Mouse (Mus musculus) gastrocnemius, adult 2 months (tissue): Measurements from ENCODE around the gene Igfbpl1. TPM values are rescaled to one million over a fixed set of nuclear protein-coding genes. Genes with fewer than 3 reads are reported as not detected.

Experiments used
- DNase-seq: peaks from one replicate; pipeline ENCODE4 v3.0.0; 2022
- H3K27ac ChIP-seq: fragments of 200-600 bp; 2 replicates; pipeline ENCODE4 v1.8.1; 2022; ENCODE audit warnings: mild to moderate bottlenecking
- H3K4me3 ChIP-seq: fragments of 200-600 bp; 2 replicates; pipeline ENCODE4 v1.8.1; 2022; ENCODE audit warnings: mild to moderate bottlenecking, moderate library complexity
- CTCF ChIP-seq: fragments of 200-600 bp; IDR thresholded peaks from 2 replicates; pipeline ENCODE4 v1.8.1; 2022; ENCODE audit warnings: antibody characterized with exemption, mild to moderate bottlenecking, moderate library complexity
- intact Hi-C: fragments of 180-260 bp; cut with DNase I; formaldehyde crosslinking; loops from one replicate; pipeline ENCODE4 v1.15.1; 2025
- long read RNA-seq, 2 experiments: library from polyadenylated mRNA; stranded (forward); transcript quantifications; one replicate each; pipeline ENCODE4 v2.0.0; 2021
- total RNA-seq, 2 experiments: library from RNA; stranded (reverse); gene quantifications; 2 replicates each; pipeline ENCODE4 v1.2.3; 2021

Igfbpl1 gene
- total RNA-seq = not detected
- long read RNA-seq, experiment 1 = 0 reads
- long read RNA-seq, experiment 2 = 0 reads

DNA sequence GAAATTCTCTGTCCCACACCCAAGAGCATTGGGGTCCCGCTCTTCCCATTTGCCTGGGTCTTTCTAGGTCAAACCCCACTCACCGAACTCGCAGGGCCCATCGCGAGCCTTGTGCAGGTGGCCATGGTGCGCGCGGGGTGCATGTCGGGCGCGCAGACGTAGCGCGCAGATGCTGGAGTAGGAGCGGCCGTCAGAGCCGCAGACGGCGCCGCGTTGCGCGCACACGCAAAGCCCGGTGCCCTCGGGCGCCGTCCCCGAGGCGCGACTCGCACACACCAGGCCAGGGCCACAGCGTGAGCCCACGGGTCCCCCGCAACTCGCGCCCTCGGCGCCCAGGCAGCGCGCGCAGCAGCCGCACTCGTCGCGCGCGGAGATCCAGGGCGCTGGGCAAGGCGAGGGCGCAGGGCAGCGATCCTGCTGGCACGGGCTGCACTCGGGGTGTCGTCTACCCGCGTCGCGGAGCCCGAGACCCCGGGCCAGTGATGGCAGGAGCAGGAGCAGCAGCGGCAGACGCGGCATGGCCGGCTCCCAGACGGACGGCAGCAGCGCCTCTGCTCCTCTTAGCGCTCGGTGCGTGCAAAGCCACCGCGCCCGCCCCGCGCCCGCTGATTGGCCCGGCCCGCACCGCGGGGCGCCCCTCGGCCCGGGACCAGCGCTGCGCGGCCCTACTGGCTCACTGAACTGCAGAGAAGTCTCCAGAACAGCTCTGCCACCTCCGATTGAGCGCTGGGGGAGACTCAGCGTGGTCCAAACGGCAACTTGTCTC, at the start of gene Igfbpl1:
Igfbpl1 (minus strand) TSS at position 649 of the 766 bp plus-strand sequence.
- Histone ChIP-seq H3K4me3 (peak within 1 kb of the TSS; percentile 45), H3K27ac (no peak within 1 kb of the TSS)
- intact Hi-C loops = no loop called here
- no peak for TF ChIP-seq CTCF
- no peak for DNase-seq

DNA sequence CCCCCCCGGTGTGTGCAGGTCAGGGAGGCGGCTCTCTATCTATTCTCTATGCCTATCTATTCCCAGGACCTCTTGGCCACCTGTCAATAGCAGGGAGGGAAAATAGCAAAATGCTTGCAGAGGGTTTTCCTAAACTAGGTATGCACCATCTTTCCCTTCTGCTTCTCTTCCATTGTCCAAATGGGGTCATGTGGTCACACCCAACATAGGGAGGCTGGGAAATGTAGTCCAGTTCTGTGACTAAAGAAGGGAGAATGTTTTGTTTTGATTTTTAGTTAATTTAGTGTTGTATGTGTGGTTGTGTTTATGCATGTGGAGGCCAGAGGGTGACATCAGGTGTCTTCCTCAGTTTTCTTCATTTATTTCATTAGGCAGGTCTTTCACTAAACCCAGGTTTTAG, 45.4 kb upstream of the Igfbpl1 start:
- Histone ChIP-seq H3K27ac (no peak overlapping the region), H3K4me3 (no peak overlapping the region)
- intact Hi-C loops = no loop called here
- DNase-seq = no peak
- TF ChIP-seq CTCF = no peak

DNA sequence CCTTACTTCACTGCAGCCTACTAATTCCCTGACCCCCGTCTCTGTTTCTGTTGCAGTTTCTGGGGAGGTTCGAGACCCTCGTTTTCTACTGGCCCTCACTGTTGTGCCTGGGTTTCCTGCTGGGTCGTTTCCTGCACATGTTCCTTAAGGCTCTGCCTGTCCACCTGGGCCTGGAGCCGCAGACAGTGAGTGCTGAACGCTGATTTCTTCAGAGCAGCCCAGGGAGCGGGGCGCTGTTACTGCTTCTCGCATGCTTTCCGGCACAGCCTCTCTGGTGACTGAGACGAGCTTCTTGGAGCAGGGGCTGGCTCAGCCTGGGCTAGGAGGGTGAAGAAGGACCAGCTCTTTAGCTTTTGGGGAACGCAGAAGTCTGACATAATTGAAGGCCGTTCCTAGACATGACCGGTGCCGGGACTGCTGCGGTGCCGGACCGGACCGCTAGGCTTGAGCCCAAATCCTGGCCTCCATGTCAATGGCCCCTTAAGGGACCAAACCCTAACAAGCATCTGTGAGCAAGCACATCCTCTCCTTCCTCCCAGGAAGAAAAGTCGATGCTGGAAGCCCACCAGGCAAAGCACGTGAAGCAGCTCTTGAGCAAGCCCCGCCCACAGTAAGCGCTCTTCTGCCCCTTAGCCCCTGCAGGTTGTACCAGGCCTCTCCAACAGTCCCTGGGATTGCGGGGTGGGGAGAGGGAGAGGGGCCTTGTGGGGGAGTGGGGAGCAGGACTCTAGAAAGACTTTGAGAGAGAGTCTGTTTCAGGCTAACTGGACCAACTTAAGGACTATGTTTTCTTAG, 42.5 kb upstream of the Igfbpl1 start:
- no peak for TF ChIP-seq CTCF
- intact Hi-C loops = no loop called here
- no peak for DNase-seq
- H3K4me3 ChIP-seq = no peak overlapping the region
- H3K27ac ChIP-seq = no peak overlapping the region

DNA sequence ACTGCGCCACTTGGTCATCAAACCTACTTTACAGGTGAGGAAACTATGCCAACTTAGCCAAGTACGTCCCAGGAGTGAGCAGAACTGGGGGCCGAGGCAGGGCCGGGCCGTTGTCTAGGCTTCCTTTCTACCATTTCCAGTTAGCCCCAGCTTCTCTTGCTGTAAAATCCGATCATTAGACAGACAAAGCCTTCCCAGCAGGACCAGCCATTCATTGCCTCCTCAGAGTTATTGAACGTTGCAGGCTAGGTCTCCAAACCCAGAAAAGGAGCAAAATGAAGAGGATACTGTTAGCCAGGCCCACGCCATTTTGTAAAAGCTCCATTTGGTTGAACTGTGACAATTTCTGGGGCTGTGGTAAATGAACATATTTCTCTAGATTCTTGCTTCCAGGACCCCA, 40.7 kb upstream of the Igfbpl1 start:
- no peak overlapping the region for H3K4me3 ChIP-seq
- DNase-seq = no peak
- no peak overlapping the region for H3K27ac ChIP-seq
- intact Hi-C loops = no loop called here
- TF ChIP-seq CTCF = no peak

DNA sequence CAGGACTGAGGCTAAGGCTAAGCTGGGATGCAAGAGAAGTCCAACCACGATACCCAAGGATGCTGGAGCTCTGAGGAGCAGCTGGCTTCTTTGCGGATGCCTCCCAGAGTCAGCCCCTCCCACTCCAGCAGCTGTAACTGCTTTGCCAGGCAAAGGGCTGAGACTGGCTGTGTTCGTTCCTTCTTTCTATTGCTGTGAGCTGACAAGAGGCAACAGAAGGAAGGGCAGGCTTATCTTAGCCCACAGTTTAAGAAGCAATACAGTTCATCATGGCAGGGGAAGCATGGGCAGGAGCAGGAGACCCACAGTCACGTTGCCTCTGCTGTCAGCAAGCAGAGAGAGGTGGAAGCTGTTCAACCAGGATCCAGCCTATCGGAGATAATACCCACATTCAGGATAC, 34.4 kb upstream of the Igfbpl1 start:
- H3K27ac ChIP-seq = no peak overlapping the region
- TF ChIP-seq CTCF = no peak
- H3K4me3 ChIP-seq = no peak overlapping the region
- no peak for DNase-seq
- intact Hi-C loops = no loop called here

DNA sequence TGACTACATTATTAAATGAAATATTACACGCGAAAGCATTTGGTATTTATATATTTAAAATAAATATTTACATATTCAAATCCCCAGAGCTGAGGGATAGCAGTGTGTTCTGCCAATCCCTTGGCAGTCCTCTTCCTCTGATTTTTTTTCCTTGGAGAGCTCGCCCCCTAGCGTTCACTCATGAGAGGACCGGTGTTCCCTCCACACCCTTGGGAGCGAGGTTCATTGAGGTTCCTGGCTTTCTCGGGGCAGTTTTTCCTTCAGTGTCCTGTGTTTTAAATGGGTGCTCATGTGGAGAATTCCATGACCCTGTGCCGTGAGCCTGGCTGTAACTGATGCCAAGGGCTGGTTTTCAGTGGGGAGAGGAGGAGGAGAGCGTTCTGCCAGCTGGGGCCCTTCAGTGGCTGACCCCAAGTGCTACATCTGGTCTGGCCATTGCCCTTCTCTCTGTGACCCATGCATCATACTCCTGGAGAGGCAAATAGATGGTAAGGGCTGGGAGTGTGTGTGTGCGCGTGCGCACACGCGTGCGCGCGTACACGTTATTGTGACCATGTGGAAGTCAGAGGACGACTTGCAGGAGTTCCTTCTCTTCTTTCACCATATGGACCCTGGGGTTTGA, 29.2 kb upstream of the Igfbpl1 start:
- no peak overlapping the region for H3K4me3 ChIP-seq
- peak; percentile 80 for DNase-seq
- intact Hi-C loops = loop anchor here (1.0 to 10.0 kb wide), 3 partner anchors 36 to 751 kb away; partner anchors contain the start of gene Tomm5
- TF ChIP-seq CTCF = peak; percentile 92
- H3K27ac ChIP-seq = no peak overlapping the region

DNA sequence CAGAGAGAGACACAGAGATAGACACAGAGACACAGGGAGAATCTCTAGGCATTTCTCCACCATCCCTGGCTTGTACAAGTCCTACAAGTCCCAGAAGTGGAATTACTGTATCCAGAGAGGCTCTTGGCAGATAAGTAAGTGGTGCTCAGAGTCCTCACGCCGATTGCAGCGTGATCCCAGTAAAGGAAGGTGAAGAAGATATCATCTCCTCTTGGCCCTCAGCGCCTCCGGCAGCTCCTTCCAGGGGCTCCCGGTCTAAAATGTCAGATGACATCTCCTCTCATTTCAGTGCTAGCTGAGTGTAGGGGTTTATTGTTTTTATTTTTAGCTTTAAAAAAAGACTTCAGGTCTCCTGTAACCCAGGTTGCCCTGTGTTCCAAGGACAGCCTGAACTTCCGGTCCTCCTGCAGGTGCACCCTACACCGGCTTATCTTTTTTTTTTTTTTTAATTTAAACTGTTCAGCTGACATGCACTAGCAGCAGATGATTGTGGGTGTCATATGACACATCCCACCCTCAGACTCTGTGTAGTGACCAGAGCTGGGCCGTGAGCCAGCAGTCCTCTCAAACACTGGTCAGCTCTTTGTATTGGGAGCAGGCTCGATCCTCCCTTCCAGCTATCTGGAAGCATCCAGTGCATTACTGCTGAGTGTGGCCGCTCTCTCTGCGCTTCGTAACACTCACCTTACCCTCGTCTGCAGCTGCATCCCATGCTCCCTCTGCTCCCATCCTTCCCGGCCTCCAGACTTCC, 26.9 kb upstream of the Igfbpl1 start:
- Histone ChIP-seq H3K4me3 (no peak overlapping the region), H3K27ac (peak overlapping the region; percentile 66)
- DNase-seq = peak; percentile 61
- intact Hi-C loops = loop anchor here (2.0 to 10.0 kb wide), 3 partner anchors 435 to 749 kb away; partner anchors contain the start of genes Tomm5 and Trmt10b
- no peak for TF ChIP-seq CTCF

DNA sequence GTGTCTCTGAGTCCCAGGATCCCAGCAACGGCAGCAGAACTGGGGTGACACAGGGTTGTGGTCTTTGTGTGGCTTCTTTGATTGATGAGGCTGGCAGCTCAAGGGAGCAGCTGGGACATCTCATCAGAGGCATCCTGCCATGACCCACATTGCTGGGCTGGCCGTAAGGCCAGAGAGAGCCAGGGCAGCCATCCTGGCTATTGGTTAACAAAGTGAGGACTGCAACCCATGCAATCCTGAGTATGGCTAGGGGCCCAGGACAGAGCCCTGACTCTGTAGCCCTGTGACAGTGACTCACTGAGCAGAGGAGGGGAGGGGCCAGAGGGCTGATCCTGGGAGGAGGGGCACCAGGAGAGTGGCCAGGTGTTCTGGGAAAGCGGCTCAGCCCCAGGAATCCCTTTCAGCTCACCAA, 24.9 kb upstream of the Igfbpl1 start:
- intact Hi-C loops = loop anchor here (5.0 to 10.0 kb wide), 2 partner anchors 554 to 747 kb away; partner anchors contain the start of genes Tomm5 and Trmt10b
- peak; percentile 90 for DNase-seq

DNA sequence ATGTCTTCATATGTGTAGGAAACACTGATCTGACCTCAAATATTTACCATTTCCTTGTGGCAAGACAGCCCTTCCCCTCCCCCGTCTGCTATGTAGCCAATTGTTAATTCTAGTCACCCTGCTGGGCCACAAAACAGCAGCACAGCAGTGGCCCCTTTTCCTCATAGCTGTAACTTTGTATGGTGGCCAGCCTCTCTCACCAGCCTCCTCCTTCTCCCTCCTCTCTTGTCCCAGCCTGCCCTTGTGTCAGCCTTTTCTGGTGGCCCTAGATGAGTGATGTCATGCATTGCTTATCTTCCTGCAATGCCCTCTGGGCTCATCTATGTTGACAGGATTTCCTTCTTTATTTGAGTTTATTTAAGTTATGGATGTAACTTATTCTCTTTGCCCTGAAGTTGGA, 22.7 kb upstream of the Igfbpl1 start:
- Histone ChIP-seq H3K4me3 (no peak overlapping the region), H3K27ac (no peak overlapping the region)
- no peak for TF ChIP-seq CTCF
- DNase-seq = no peak
- intact Hi-C loops = no loop called here

More for the DNA sequence above, 24.9 kb upstream of the Igfbpl1 start:
- TF ChIP-seq CTCF = no peak
- Histone ChIP-seq H3K4me3 (no peak overlapping the region), H3K27ac (peak overlapping the region; percentile 79)

DNA sequence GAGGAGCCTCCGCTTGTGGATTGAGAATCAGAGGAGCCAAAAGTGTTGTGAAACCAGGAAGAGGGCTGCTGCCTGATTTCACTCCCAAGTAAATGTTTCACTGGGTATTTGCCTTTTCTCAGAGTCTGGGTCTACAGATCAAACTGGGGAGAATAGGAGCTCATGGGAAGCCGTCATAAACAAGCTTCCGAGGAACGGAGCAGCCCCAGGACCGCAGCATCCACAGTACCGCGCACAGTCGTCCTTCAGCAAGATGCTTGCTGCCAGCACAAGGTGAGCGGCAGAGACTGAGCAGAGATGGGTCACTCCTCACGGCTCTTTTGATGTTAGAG, 22.1 kb upstream of the Igfbpl1 start:
- no peak overlapping the region for H3K27ac ChIP-seq
- DNase-seq = no peak
- intact Hi-C loops = no loop called here
- TF ChIP-seq CTCF = no peak
- no peak overlapping the region for H3K4me3 ChIP-seq

DNA sequence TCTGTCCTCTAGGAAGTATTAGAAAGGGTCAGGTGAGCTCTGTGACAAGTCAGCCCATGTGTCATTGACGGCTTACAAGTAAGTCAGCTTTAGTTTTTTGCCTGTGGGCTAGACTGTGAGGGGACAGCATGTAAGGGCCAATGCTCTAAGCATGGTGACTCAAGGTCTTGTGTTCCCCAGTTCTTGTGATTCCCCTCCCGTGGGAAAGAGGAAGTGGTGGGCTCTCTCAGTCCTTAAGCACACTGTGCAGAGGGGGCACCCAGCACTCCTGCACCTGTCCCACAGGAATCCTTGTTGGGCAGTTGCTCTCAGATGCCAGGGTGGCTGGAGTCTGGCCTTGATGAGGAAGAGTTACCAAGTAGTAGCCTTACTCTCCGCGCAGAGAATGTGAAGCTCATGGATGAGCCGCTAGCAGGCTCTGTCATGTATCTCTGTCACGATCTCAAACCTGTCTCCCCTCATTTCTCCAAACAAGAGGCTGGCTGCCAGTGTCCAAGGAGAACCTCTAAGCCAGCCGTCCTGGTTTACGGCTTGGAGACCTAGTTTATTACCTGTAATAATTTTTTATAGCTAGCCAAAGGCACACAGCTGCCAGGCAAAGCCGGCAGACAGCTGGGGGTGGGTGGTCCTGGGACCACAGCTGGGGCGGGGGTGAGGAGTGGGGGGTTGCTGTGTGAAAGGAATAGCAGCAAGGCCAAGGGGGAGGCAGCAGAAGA, 21.5 kb upstream of the Igfbpl1 start, which contains the start of gene Stra6l:
Stra6l (plus strand) TSS at position 556 of the 716 bp plus-strand sequence.
- no peak for TF ChIP-seq CTCF
- intact Hi-C loops = no loop called here
- Histone ChIP-seq H3K4me3 (no peak within 1 kb of the TSS), H3K27ac (no peak within 1 kb of the TSS)
- no peak for DNase-seq
